Mouse (Mus musculus): ENCODE measurements at regions not wholly inside any gene's neighbourhood (a gene's known extent, or its start where the extent isn't known, plus 50 kb on each side); places are given as distances from the start of the nearest gene placed in this dataset.

- no peak for TF ChIP-seq POLR2A (IDR thresholded peaks at IDR 0.05; ENCODE audit: borderline replicate concordance, control insufficient read depth, low read depth, low read length)
- no peak for TF ChIP-seq CTCF (IDR thresholded peaks at IDR 0.05; ENCODE audit: control insufficient read depth, insufficient read depth, low read length)
These were observed 72.6 kb upstream of the Plet1 start for GRCm38 (mm10) chr9:50421572-50422285.

Data from bone marrow, adult 2 months (tissue).